Mouse (Mus musculus) retina, postnatal 7 days (tissue): ENCODE measurements around the gene Jak2.

ENCODE experiments used
- DNase-seq: peaks from one replicate; pipeline ENCODE4 v3.0.0-alpha.2; 2012; ENCODE audit warnings: low read depth, low spot score

The Jak2 gene

DNA sequence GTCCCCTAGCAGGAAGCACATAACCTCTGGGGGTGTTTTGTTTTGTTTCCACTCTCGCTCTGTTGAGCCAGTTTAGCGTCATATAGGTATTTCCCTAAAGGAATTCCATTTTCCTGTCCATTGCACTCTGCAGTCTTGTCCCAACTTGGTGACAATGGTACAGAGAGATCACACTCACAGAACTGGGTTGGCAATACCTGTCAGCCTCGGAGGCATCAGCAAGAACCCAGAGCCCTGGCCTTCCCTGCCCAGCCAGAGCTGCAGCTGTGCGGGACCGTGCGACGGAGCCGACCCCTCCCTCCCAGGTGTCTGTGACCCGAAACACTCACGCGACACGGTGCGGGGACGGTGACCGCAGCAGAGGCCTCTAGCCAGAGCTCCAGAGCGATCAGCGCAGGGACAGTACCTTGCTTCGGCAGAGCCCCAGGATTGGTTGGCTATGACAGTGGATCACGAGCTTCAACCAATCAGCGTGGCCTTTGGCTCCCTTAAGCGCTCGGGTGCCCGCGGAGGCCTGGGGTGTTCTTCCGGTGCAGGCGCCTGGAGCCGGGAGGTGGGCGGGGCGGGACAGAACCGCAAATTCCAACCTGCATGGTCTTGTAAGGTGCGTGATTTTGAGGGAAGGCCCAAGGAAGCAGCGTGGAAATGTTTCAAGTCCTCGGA lies 110.0 kb downstream of the Jak2 start:
- DNase-seq, result peak; percentile 88

DNA sequence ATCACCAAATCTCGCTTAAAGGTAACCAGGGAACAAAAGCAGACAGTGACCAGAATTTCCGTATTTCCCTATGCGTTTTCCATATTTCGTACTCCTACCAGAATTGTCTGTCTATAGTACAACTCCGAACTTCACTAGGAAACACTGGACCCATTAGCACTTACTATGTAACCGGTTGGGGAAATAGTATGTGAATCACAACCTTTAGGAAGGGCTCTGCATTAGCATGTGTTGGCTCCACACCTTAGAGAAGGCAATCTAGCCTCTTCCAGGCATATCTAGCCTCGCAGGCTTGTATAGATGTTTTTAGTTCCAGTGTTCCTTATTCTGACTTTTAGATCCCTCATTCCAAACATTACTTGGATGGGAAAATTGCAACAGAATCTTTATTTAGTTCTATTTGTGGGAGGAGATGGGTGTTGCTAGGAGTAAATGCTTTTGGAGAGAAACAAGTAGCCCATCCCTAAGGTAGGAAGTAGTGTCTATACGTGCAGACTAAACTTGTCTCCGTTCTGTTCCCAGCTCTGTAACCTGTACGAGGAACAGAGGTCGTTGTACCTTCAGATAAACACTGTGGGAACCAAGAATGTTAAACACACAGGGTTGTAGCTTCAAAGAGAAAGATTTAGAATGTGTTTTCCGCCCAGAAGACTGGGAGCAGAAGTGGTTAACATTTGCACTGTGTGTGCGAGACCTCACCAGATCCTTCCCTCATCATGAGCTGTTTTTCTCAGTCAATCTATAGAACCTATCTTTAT lies 110.7 kb downstream of the Jak2 start:
- DNase-seq, result no peak
